Mouse (Mus musculus) layer of hippocampus, adult 6 months (tissue): ENCODE data around the gene Foxn3. TPM values are rescaled to one million over a fixed set of nuclear protein-coding genes. Genes with fewer than 3 reads are reported as not detected.

Experiments
- long read RNA-seq, 2 experiments: library from polyadenylated mRNA; unstranded; transcript quantifications; one replicate each; pipeline ENCODE4 v2.0.0; 2019 to 2020
- polyA plus RNA-seq: library from polyadenylated mRNA; unstranded; fragments of <200 nt; fragmentation: Nextera tagmentation; gene quantifications from 2 replicates; pipeline ENCODE4 v1.2.3, GENCODE M21; 2021

Foxn3 gene
- 10.6 and 13.1 TPM in 2 replicates for polyA plus RNA-seq
- long read RNA-seq, experiment 1, partial matches to known transcripts = 0 of 25 reads
- long read RNA-seq, experiment 1, other reads (novel, unspliced or antisense) = 24 of 25 reads
- long read RNA-seq, experiment 2, transcript Foxn3-209 (6 exons, 2,882 nt) = major isoform, 20 of 123 reads
- long read RNA-seq, experiment 2, partial matches to known transcripts = 2 of 123 reads
- long read RNA-seq, experiment 2, other reads (novel, unspliced or antisense) = 98 of 123 reads

GRCm38 (mm10) chr12:99563219-99564059 is at the start of gene Foxn3:
Foxn3 (minus strand) TSS chr12:99563582.

